28 mouse cellular contexts compared by ENCODE assay signal in the genomic region with DNA sequence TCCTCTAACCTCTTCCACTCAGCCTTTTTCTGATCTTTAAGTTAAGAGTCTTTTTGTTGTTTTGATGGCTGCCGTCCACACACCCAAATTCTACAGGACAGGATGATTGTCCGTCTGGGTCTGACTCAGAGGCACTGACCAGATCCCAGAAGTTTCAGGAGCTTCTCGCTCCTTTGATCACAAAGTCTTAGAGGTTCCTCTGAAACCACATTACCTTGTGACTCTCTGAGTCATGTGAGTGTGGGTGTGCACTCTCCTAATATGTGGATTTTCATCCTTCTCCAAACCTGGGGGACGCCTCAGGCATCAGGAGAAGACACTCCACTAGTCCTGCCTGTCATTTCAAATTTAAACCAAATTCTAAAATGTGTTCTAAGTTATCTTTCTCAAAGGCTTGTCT.
"Had no signal": no experiment of that assay in that cellular context is flagged by ENCODE, and none has a peak within 500 bp of the region (broad histone marks: within the 10 kb centered on the region; RNA-seq: fewer than 3 reads in every experiment).

No protein-coding gene starts in this region.

- H3K4me1 ChIP-seq: heart, embryonic 15.5 days; hindbrain, embryonic 12.5 days; intestine, embryonic 15.5 days; liver, embryonic 13.5 days; liver, embryonic 15.5 days had no signal

- DNase-seq: gastrocnemius, adult 2 months; gastrocnemius, postnatal 10 days; gastrocnemius, postnatal 25 days; heart, adult 2 months; heart, postnatal 14 days; heart, postnatal 36 days; kidney, adult 18-20 months; kidney, adult 8-10 months; kidney, postnatal 10 days; kidney, postnatal 36 days; layer of hippocampus, adult 9-11 months; layer of hippocampus, postnatal 36 days; liver; liver, embryonic 13.5 days had no signal

- H3K4me3 ChIP-seq: gastrocnemius, adult 2 months; heart, adult 2 months; heart, embryonic 13.5 days; heart, embryonic 15.5 days; hindbrain, embryonic 10.5 days; hindbrain, embryonic 12.5 days; intestine, embryonic 15.5 days; limb, embryonic 10.5 days; limb, embryonic 12.5 days; liver, embryonic 13.5 days; liver, embryonic 15.5 days had no signal

- H3K9me3 ChIP-seq: heart, embryonic 13.5 days; heart, embryonic 15.5 days; hindbrain, embryonic 10.5 days; hindbrain, embryonic 12.5 days; intestine, embryonic 15.5 days; limb, embryonic 10.5 days; limb, embryonic 12.5 days; liver, embryonic 13.5 days; liver, embryonic 15.5 days had no signal

- H3K27ac ChIP-seq: gastrocnemius, adult 2 months; heart, adult 2 months; heart, embryonic 13.5 days; heart, embryonic 15.5 days; hindbrain, embryonic 12.5 days; hindbrain, embryonic 14.5 days; intestine, embryonic 15.5 days; limb, embryonic 10.5 days; limb, embryonic 12.5 days; liver, embryonic 13.5 days; liver, embryonic 15.5 days had no signal

- H3K9ac ChIP-seq: heart, embryonic 13.5 days; heart, embryonic 15.5 days; hindbrain, embryonic 12.5 days; hindbrain, embryonic 14.5 days; intestine, embryonic 15.5 days; limb, embryonic 12.5 days; liver, embryonic 13.5 days; liver, embryonic 15.5 days had no signal

- H3K4me2 ChIP-seq: heart, embryonic 11.5 days; heart, embryonic 13.5 days; heart, embryonic 15.5 days; hindbrain, embryonic 12.5 days; hindbrain, embryonic 14.5 days; intestine, embryonic 15.5 days; limb, embryonic 12.5 days; liver, embryonic 11.5 days; liver, embryonic 13.5 days; liver, embryonic 15.5 days had no signal

- H3K27me3 ChIP-seq: heart, embryonic 13.5 days; heart, embryonic 15.5 days; hindbrain, embryonic 12.5 days; intestine, embryonic 15.5 days; limb, embryonic 12.5 days; liver, embryonic 13.5 days; liver, embryonic 15.5 days had no signal

- ATAC-seq: hindbrain, embryonic 16.5 days; inflammation-experienced regulatory T-cells, adult 6 months; intestine, embryonic 15.5 days; intestine, postnatal 0 days had no signal

- H3K36me3 ChIP-seq: heart, embryonic 13.5 days; heart, embryonic 15.5 days; hindbrain, embryonic 10.5 days; hindbrain, embryonic 12.5 days; intestine, embryonic 15.5 days; limb, embryonic 10.5 days; limb, embryonic 12.5 days; liver, embryonic 13.5 days; liver, embryonic 15.5 days had no signal
